Comparison of ENCODE assay signal across 8 mouse cellular contexts in genomic region chr2:164070142-164070764, GRCm38 (mm10). TPM values are rescaled to one million over a fixed set of nuclear protein-coding genes. Genes with fewer than 3 reads are reported as not detected.
DNase-seq lines count a peak whose midpoint lies in the region; ATAC-seq lines count a peak whose summit lies in the region.

Gene Stk4 (plus strand): TSS chr2:164070322.

- peaks cover 10% of the 10 kb centered on the region for H3K36me3 ChIP-seq in lung, embryonic 15.5 days
- peaks cover 14% of the 10 kb centered on the region for H3K36me3 ChIP-seq in forebrain, embryonic 14.5 days (ENCODE audit: control insufficient read depth, insufficient read depth, low read length)
- peaks cover 7% of the 10 kb centered on the region; the same call in 1 of the 2 replicates for H3K36me3 ChIP-seq in hindbrain, embryonic 15.5 days
- peaks cover 13% of the 10 kb centered on the region for H3K36me3 ChIP-seq in limb, embryonic 15.5 days

- peak within 1 kb of the TSS; percentile 74 for H3K4me3 ChIP-seq in lung, embryonic 15.5 days
- H3K4me3 ChIP-seq in forebrain, embryonic 14.5 days (ENCODE audit: low read depth, low read length): peak within 1 kb of the TSS; percentile 87
- H3K4me3 ChIP-seq in hindbrain, embryonic 15.5 days: peak within 1 kb of the TSS; percentile 83
- H3K4me3 ChIP-seq in limb, embryonic 15.5 days: peak within 1 kb of the TSS; percentile 97

- peak within 1 kb of the TSS; percentile 69 for H3K4me2 ChIP-seq in lung, embryonic 15.5 days
- peak within 1 kb of the TSS; percentile 85 for H3K4me2 ChIP-seq in forebrain, embryonic 14.5 days (ENCODE audit: low read length)
- peak within 1 kb of the TSS; percentile 79 for H3K4me2 ChIP-seq in hindbrain, embryonic 15.5 days
- peak within 1 kb of the TSS; percentile 89 for H3K4me2 ChIP-seq in limb, embryonic 15.5 days

- WGBS in lung, embryonic 15.5 days: under 1% methylated on average over 45 of the region's 45 CpGs
- WGBS in forebrain, embryonic 14.5 days: under 1% methylated on average over 45 of the region's 45 CpGs
- under 1% methylated on average over 45 of the region's 45 CpGs for WGBS in hindbrain, embryonic 15.5 days
- under 1% methylated on average over 45 of the region's 45 CpGs for WGBS in limb, embryonic 15.5 days

- peaks cover 29% of the 10 kb centered on the region for H3K4me1 ChIP-seq in lung, embryonic 15.5 days
- H3K4me1 ChIP-seq in forebrain, embryonic 14.5 days (ENCODE audit: control insufficient read depth, insufficient read depth, low read length): peaks cover 19% of the 10 kb centered on the region; the same call in 1 of the 2 replicates
- peaks cover 32% of the 10 kb centered on the region for H3K4me1 ChIP-seq in hindbrain, embryonic 15.5 days (replicated peaks)
- H3K4me1 ChIP-seq in limb, embryonic 15.5 days: peaks cover 25% of the 10 kb centered on the region

- no peak for DNase-seq in lung, postnatal 4 days
- no peak for DNase-seq in adrenal gland, postnatal 10 days
- DNase-seq in forebrain, embryonic 14.5 days (ENCODE audit: low spot score): peak; percentile 41
- DNase-seq in cerebellum, adult 11 months: no peak

- no peaks in the 10 kb centered on the region for H3K9me3 ChIP-seq in lung, embryonic 15.5 days
- no peaks in the 10 kb centered on the region for H3K9me3 ChIP-seq in forebrain, embryonic 14.5 days (replicated peaks; ENCODE audit: control insufficient read depth, low read length)
- no peaks in the 10 kb centered on the region for H3K9me3 ChIP-seq in hindbrain, embryonic 15.5 days
- H3K9me3 ChIP-seq in limb, embryonic 15.5 days: no peaks in the 10 kb centered on the region

- peak; percentile 34 for ATAC-seq in lung, embryonic 15.5 days (ENCODE audit: borderline replicate concordance, extremely low read depth, low FRiP score, low TSS enrichment)
- ATAC-seq in forebrain, embryonic 14.5 days: peak; percentile 37
- ATAC-seq in hindbrain, embryonic 15.5 days (ENCODE audit: low FRiP score, low read depth): peak; percentile 39
- peak; percentile 23 for ATAC-seq in limb, embryonic 15.5 days (ENCODE audit: insufficient number of reproducible peaks, low FRiP score, low TSS enrichment, low read depth)
- ATAC-seq in neutrophil, adult 5-6 weeks (ENCODE audit: extremely low read depth, insufficient number of reproducible peaks, low FRiP score, poor library complexity, severe bottlenecking): no peak

- H3K9ac ChIP-seq in lung, embryonic 15.5 days: peak within 1 kb of the TSS; percentile 72
- peak within 1 kb of the TSS; percentile 88 for H3K9ac ChIP-seq in forebrain, embryonic 14.5 days (ENCODE audit: low read length)
- peak within 1 kb of the TSS; percentile 82 for H3K9ac ChIP-seq in hindbrain, embryonic 15.5 days
- H3K9ac ChIP-seq in limb, embryonic 15.5 days: peak within 1 kb of the TSS; percentile 89

- H3K27ac ChIP-seq in lung, embryonic 15.5 days: peak within 1 kb of the TSS; percentile 56
- peak within 1 kb of the TSS; percentile 80 for H3K27ac ChIP-seq in forebrain, embryonic 14.5 days (ENCODE audit: low read depth, low read length)
- H3K27ac ChIP-seq in hindbrain, embryonic 15.5 days (replicated peaks): peak within 1 kb of the TSS; percentile 84
- peak within 1 kb of the TSS; percentile 89 for H3K27ac ChIP-seq in limb, embryonic 15.5 days

- no peaks in the 10 kb centered on the region for H3K27me3 ChIP-seq in lung, embryonic 15.5 days
- H3K27me3 ChIP-seq in forebrain, embryonic 14.5 days (replicated peaks; ENCODE audit: control insufficient read depth, insufficient read depth, low read length): no peaks in the 10 kb centered on the region
- H3K27me3 ChIP-seq in hindbrain, embryonic 15.5 days: no peaks in the 10 kb centered on the region
- H3K27me3 ChIP-seq in limb, embryonic 15.5 days: no peaks in the 10 kb centered on the region

RNA-seq across cellular contexts. Expression of gene Stk4, which starts in this region (rescaled TPM):
- polyA plus RNA-seq in lung, embryonic 15.5 days (2015; fragmentation: Nextera tagmentation; extraction: Ambion mirVana): 20.3 and 23.2 TPM in 2 replicates
- total RNA-seq in adrenal gland, postnatal 10 days (2021): 10 to 100 TPM; 27.9 to 30.1 TPM
- 36.2 and 39.5 TPM in 2 replicates for polyA plus RNA-seq in forebrain, embryonic 14.5 days (2014; fragmentation: Nextera tagmentation; extraction: Ambion mirVana)
- polyA plus RNA-seq in hindbrain, embryonic 15.5 days (2015; fragmentation: Nextera tagmentation; extraction: Ambion mirVana): 17.5 and 21.4 TPM in 2 replicates
- 17.7 and 19.6 TPM in 2 replicates for polyA plus RNA-seq in limb, embryonic 15.5 days (2015; fragmentation: Nextera tagmentation; extraction: Ambion mirVana)
- total RNA-seq in neutrophil, adult 5-6 weeks (2017): 434 and 452 TPM in 2 replicates

Comparison
In these comparisons a context has a peak if more than half of its experiments do, and no peak if none do; other contexts are left out.
1. RNA of gene Stk4 (total RNA-seq): 434 to 452 TPM in neutrophil, adult 5-6 weeks; 27.9 to 30.1 TPM in adrenal gland, postnatal 10 days; every median in the first group is over 10 times any median in the second.
2. Peak in every context shown above with its lines, with median percentiles within 50 percentile points of each other: H3K27ac ChIP-seq, H3K4me2 ChIP-seq, H3K4me3 ChIP-seq and H3K9ac ChIP-seq.